Mouse (Mus musculus) liver, adult 2 months (tissue): ENCODE results near the gene C2cd5. TPM values are rescaled to one million over a fixed set of nuclear protein-coding genes. Genes with fewer than 3 reads are reported as not detected.

Source experiments
- DNase-seq: peaks from one replicate; pipeline ENCODE4 v3.0.0-alpha.2; 2011; ENCODE audit warnings: low read depth, low spot score; ENCODE audit errors: extremely low read depth
- H3K27ac ChIP-seq: fragments of 200-500 bp; replicated peaks from 2 replicates; pipeline ENCODE4 v1.5.1; 2012; ENCODE audit warnings: low read depth, mild to moderate bottlenecking, control low read depth, inconsistent platforms, low read length; ENCODE audit not compliant: insufficient read depth
- H3K27me3 ChIP-seq: fragments of 200-500 bp; 2 replicates; pipeline ENCODE4 v1.6.1; 2012; ENCODE audit warnings: mild to moderate bottlenecking, moderate library complexity, low read length, inconsistent platforms; ENCODE audit not compliant: control insufficient read depth, insufficient read depth
- H3K36me3 ChIP-seq: fragments of 200-500 bp; 2 replicates; pipeline ENCODE4 v1.6.1; 2012; ENCODE audit warnings: low read length, inconsistent platforms; ENCODE audit not compliant: control insufficient read depth, insufficient read depth
- H3K4me1 ChIP-seq: fragments of 200-500 bp; 2 replicates; pipeline ENCODE4 v1.6.1; 2011; ENCODE audit warnings: low read length; ENCODE audit not compliant: control insufficient read depth, insufficient read depth
- H3K4me3 ChIP-seq: fragments of 200-500 bp; 2 replicates; pipeline ENCODE4 v1.5.1; 2011; ENCODE audit warnings: low read depth, mild to moderate bottlenecking, control low read depth, low read length, moderate library complexity; ENCODE audit not compliant: insufficient read depth
- H3K79me2 ChIP-seq: fragments of 200-500 bp; 2 replicates; pipeline ENCODE4 v1.6.1; 2012; ENCODE audit warnings: inconsistent platforms, mild to moderate bottlenecking, low read length, moderate library complexity; ENCODE audit not compliant: control insufficient read depth, insufficient read depth
- H3K9ac ChIP-seq: fragments of 200-500 bp; 2 replicates; pipeline ENCODE4 v1.6.1; 2012; ENCODE audit warnings: low read depth, mild to moderate bottlenecking, control low read depth, inconsistent platforms, low read length
- CTCF ChIP-seq: fragments of 200-500 bp; IDR thresholded peaks from 2 replicates; pipeline ENCODE4 v1.5.1; 2011; ENCODE audit warnings: low read depth, low read length, control low read depth
- POLR2A ChIP-seq: fragments of 200-500 bp; IDR thresholded peaks from 2 replicates; pipeline ENCODE4 v1.6.1; 2011; ENCODE audit warnings: low read length, control low read depth; ENCODE audit not compliant: insufficient read depth; ENCODE audit errors: extremely low read depth
- WGBS: fragments of 180-500 bp; shearing (Covaris S2); methylation state at CpG from one replicate; pipeline ENCODE4 v1.1.7; 2018; 5-methylcytosine and 5-hydroxymethylcytosine counted together
- polyA plus RNA-seq: library from polyadenylated mRNA; depleted of rRNA; stranded (reverse); fragments of >200 nt; gene quantifications from 2 replicates; pipeline ENCODE4 v1.2.3, GENCODE M21; 2012; rRNA removed
- total RNA-seq: library from RNA; depleted of rRNA; stranded (reverse); fragments of >200 nt; gene quantifications from 2 replicates; pipeline ENCODE4 v1.2.3, GENCODE M21; 2014; rRNA removed

C2cd5 gene
- 4.1 and 4.6 TPM in 2 replicates for total RNA-seq
- polyA plus RNA-seq: 2.5 and 3.2 TPM in 2 replicates

DNA sequence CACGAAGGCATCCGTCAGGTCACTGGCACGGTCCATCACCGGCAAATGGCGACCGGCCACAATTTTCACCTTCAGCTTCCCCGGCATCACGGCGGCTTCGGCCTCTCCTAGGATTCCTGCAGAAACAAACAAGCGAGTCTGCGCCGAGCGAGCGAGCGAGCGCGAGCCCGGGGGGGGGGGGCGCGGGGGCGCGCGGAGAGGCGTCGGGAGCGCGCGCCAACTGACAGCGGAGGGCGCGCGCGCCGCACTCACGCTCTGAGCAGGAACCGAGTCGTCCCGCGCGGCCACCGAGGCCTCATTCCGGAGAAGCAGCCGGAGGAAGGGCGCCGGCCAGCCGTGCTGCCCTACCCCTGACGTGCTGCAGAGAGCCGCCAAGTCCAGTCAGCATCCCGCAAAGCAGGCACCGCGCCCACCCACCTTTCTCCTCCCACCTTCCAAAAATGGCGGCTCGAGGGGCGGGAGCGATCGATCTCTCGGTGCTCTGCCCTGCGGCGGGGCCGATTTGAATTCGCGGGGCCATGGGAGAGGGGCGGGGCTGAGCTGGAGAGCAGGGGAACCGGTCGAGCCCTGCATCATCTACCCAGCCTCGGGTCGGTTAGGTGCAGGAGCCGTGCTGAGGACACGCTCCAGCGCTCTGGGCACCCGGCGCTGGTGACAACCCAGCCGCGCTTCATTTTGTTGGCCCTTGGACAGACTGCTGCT, at the start of gene C2cd5:
Gene C2cd5, minus strand, starts transcription at position 461 of the 702 bp plus-strand sequence.
- peak within 1 kb of the TSS; percentile 83 for H3K9ac ChIP-seq
- no peaks in the 10 kb centered on the region for H3K36me3 ChIP-seq
- under 1% methylated on average over 72 of the region's 75 CpGs for WGBS
- no peaks in the 10 kb centered on the region; the same call in 1 of the 2 replicates for H3K79me2 ChIP-seq
- peak; percentile 84 for DNase-seq
- peaks cover 2% of the 10 kb centered on the region; the same call in 1 of the 2 replicates for H3K4me1 ChIP-seq
- H3K27me3 ChIP-seq: no peaks in the 10 kb centered on the region
- peak within 1 kb of the TSS; percentile 56 for H3K27ac ChIP-seq
- no peak for TF ChIP-seq POLR2A
- TF ChIP-seq CTCF: no peak
- H3K4me3 ChIP-seq: peak within 1 kb of the TSS; percentile 75

DNA sequence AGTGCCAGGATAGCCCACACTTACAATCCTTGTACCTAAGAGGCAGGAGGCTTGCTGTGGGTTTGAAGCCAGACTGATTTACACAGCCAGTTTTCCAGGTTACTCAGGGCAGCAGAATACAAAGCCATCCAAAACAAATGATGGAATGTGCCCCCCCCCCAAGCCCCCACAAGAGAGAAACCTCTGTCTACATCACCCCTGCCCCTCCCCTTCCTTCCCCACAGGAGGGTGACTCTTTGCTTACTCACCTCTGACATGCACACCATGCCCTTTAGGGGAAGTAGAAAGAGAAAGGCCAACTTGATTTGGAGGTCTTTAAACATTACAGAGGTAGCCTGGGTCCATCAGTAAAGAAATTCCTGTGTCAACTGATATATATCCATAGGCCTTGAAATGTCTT, 48.9 kb upstream of the C2cd5 start:
- peaks cover 6% of the 10 kb centered on the region; the same call in 1 of the 2 replicates for H3K4me1 ChIP-seq
- H3K4me3 ChIP-seq: no peak overlapping the region
- no peak for DNase-seq
- H3K27ac ChIP-seq: no peak overlapping the region
- H3K27me3 ChIP-seq: no peaks in the 10 kb centered on the region
- H3K9ac ChIP-seq: no peak overlapping the region
- no peaks in the 10 kb centered on the region for H3K79me2 ChIP-seq
- H3K36me3 ChIP-seq: no peaks in the 10 kb centered on the region
- TF ChIP-seq CTCF (no peak), POLR2A (no peak)

DNA sequence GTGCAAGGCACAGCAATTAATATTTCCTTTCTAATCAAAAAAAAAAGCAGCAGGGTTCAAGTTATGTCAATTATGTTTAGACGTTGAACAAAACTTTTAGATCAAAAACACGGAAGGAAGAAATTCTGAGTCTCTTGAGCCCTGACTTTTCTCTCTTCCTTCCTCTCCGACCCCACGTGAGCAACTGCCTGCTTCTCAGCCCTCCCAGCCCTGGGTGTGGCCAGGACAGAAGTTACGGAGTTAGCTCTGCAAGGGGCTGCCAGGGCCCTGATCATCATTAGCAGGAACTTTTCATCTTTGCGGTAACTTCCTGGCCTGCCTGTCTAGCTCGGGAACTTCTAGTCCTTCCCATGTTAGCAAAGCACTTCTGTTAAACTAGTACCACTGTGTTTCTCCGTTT, 46.8 kb upstream of the C2cd5 start:
- no peak overlapping the region for H3K9ac ChIP-seq
- no peak overlapping the region for H3K27ac ChIP-seq
- no peaks in the 10 kb centered on the region for H3K4me1 ChIP-seq
- 70% methylated on average over 8 of the region's 8 CpGs for WGBS
- no peaks in the 10 kb centered on the region for H3K36me3 ChIP-seq
- no peaks in the 10 kb centered on the region for H3K79me2 ChIP-seq
- no peaks in the 10 kb centered on the region for H3K27me3 ChIP-seq
- H3K4me3 ChIP-seq: no peak overlapping the region
- no peak for DNase-seq
- TF ChIP-seq POLR2A (no peak), CTCF (no peak)

- H3K79me2 ChIP-seq: no peaks in the 10 kb centered on the region
- no peak overlapping the region for H3K9ac ChIP-seq
- H3K27me3 ChIP-seq: no peaks in the 10 kb centered on the region
- no peak overlapping the region for H3K4me3 ChIP-seq
- no peaks in the 10 kb centered on the region for H3K36me3 ChIP-seq
- TF ChIP-seq POLR2A (no peak), CTCF (no peak)
- H3K27ac ChIP-seq: no peak overlapping the region
- H3K4me1 ChIP-seq: no peaks in the 10 kb centered on the region
- DNase-seq: peak; percentile 61
- WGBS: 18% methylated on average over 7 of the region's 7 CpGs
Measured at GRCm38 (mm10) chr6:143145051-143145450, 45.1 kb upstream of the C2cd5 start.

- Histone ChIP-seq H3K9ac (no peak overlapping the region), H3K4me3 (no peak overlapping the region), H3K27ac (no peak overlapping the region), H3K79me2 (no peaks in the 10 kb centered on the region), H3K36me3 (no peaks in the 10 kb centered on the region), H3K4me1 (no peaks in the 10 kb centered on the region), H3K27me3 (no peaks in the 10 kb centered on the region)
- WGBS: 98% methylated on average over 2 of the region's 2 CpGs
- no peak for TF ChIP-seq POLR2A
- TF ChIP-seq CTCF: no peak
- DNase-seq: no peak
Measured at GRCm38 (mm10) chr6:143144556-143144955, 44.6 kb upstream of the C2cd5 start.

DNA sequence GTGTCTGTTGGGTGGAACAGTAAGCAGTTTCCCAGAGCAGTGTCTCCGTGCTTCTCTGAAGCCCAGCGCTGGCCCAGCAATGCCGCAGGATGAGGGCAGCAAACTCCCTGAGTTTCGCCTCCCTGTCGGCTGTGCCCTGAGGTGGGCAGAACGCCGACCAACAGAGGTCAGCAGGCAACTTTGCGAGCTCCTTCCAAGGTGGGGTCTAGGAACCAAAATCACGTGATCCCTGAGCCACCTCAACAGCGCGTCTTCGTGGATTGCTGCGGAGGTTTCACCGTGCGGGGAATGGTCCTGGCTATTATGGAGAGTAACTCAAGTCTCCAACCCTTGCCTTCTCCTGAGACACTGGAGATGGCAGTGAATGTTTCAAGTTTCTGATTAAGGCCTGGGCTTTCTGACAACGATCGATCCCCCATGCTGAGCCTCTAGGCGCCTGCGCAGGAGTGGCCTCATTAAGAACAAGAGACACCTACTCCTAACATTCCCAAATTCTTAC, 43.9 kb upstream of the C2cd5 start:
- Histone ChIP-seq H3K4me3 (peak overlapping the region; percentile 31; the same call in 1 of the 2 replicates), H3K79me2 (no peaks in the 10 kb centered on the region), H3K4me1 (no peaks in the 10 kb centered on the region), H3K27ac (no peak overlapping the region), H3K36me3 (no peaks in the 10 kb centered on the region), H3K9ac (no peak overlapping the region), H3K27me3 (no peaks in the 10 kb centered on the region)
- 56% methylated on average over 19 of the region's 19 CpGs for WGBS
- TF ChIP-seq POLR2A (no peak), CTCF (no peak)
- DNase-seq: no peak
